ENCODE assay signal across 8 mouse cellular contexts in genomic region chr1:165388716-165389115, GRCm38 (mm10).
DNase-seq lines count a peak whose midpoint lies in the region; ATAC-seq and TF ChIP-seq lines count a peak whose summit lies in the region.

No protein-coding gene starts in this region.

- H3K36me3 ChIP-seq in embryonic facial prominence, embryonic 11.5 days (replicated peaks; ENCODE audit: control insufficient read depth, insufficient read depth, low read depth, low read length) = no peaks in the 10 kb centered on the region
- H3K36me3 ChIP-seq in embryonic facial prominence, embryonic 10.5 days (replicated peaks) = no peaks in the 10 kb centered on the region; the same call in 1 of the 2 replicates
- no peaks in the 10 kb centered on the region; the same call in 1 of the 2 replicates for H3K36me3 ChIP-seq in thymus, adult 2 months (ENCODE audit: control insufficient read depth, insufficient read depth, low read length)

- 79% methylated on average over 5 of the region's 5 CpGs for WGBS in embryonic facial prominence, embryonic 11.5 days
- 79% methylated on average over 5 of the region's 5 CpGs for whole genome bisulfite sequencing in embryonic facial prominence, embryonic 10.5 days
- WGBS in thymus, adult 2 months = 91% methylated on average over 5 of the region's 5 CpGs

- H3K27ac ChIP-seq in embryonic facial prominence, embryonic 11.5 days (replicated peaks; ENCODE audit: low read depth, low read length) = no peak overlapping the region
- H3K27ac ChIP-seq in embryonic facial prominence, embryonic 10.5 days (replicated peaks) = no peak overlapping the region
- H3K27ac ChIP-seq in thymus, adult 2 months (ENCODE audit: control insufficient read depth, insufficient read depth, low read length) = no peak overlapping the region

- no peak overlapping the region for H3K4me2 ChIP-seq in embryonic facial prominence, embryonic 11.5 days (ENCODE audit: low read depth, low read length)

- no peak for TF ChIP-seq POLR2A in thymus, adult 2 months (IDR thresholded peaks at IDR 0.05; ENCODE audit: control insufficient read depth, extremely low read depth, insufficient read depth, low read length, poor library complexity)

- peak; percentile 11 for DNase-seq in embryonic facial prominence, embryonic 11.5 days (ENCODE audit: low spot score)
- no peak for DNase-seq in embryonic facial prominence, embryonic 10.5 days (ENCODE audit: low spot score)
- DNase-seq in thymus, adult 2 months = peak; percentile 7
- DNase-seq in thymus, adult 18-20 months = no peak
- peak; percentile 20 for DNase-seq in induced T-regulatory cell, adult 2 months (ENCODE audit: low read depth)
- peak; percentile 73 for DNase-seq in lung, postnatal 36 days
- DNase-seq in spleen, adult 18-20 months = no peak
- DNase-seq in layer of hippocampus, postnatal 14 days (ENCODE audit: low spot score in 2 of 2) = no peak

- no peaks in the 10 kb centered on the region for H3K4me1 ChIP-seq in embryonic facial prominence, embryonic 11.5 days (ENCODE audit: control insufficient read depth, insufficient read depth, low read length)
- H3K4me1 ChIP-seq in embryonic facial prominence, embryonic 10.5 days = no peaks in the 10 kb centered on the region
- no peaks in the 10 kb centered on the region for H3K4me1 ChIP-seq in thymus, adult 2 months (replicated peaks; ENCODE audit: control insufficient read depth, insufficient read depth, low read length)

- no peak for ATAC-seq in embryonic facial prominence, embryonic 11.5 days (replicated peaks; ENCODE audit: insufficient number of reproducible peaks, low FRiP score, low TSS enrichment, low read depth)

- no peak for TF ChIP-seq CTCF in thymus, adult 2 months (IDR thresholded peaks at IDR 0.05; ENCODE audit: borderline replicate concordance, control insufficient read depth, extremely low read depth, insufficient read depth, low read length, poor library complexity)

- no peaks in the 10 kb centered on the region for H3K27me3 ChIP-seq in embryonic facial prominence, embryonic 11.5 days (ENCODE audit: control insufficient read depth, insufficient read depth, low read length)
- no peaks in the 10 kb centered on the region for H3K27me3 ChIP-seq in embryonic facial prominence, embryonic 10.5 days (replicated peaks; ENCODE audit: low read depth, poor library complexity, severe bottlenecking)
- H3K27me3 ChIP-seq in thymus, adult 2 months (ENCODE audit: control insufficient read depth, insufficient read depth, low read length) = no peaks in the 10 kb centered on the region

- H3K9ac ChIP-seq in embryonic facial prominence, embryonic 11.5 days (replicated peaks; ENCODE audit: low read length) = no peak overlapping the region

- no peaks in the 10 kb centered on the region for H3K9me3 ChIP-seq in embryonic facial prominence, embryonic 11.5 days (replicated peaks; ENCODE audit: control insufficient read depth, low read length)
- no peaks in the 10 kb centered on the region for H3K9me3 ChIP-seq in embryonic facial prominence, embryonic 10.5 days

- H3K4me3 ChIP-seq in embryonic facial prominence, embryonic 11.5 days (ENCODE audit: low read depth, low read length) = no peak overlapping the region
- no peak overlapping the region for H3K4me3 ChIP-seq in embryonic facial prominence, embryonic 10.5 days
- no peak overlapping the region for H3K4me3 ChIP-seq in thymus, adult 2 months (ENCODE audit: control insufficient read depth, insufficient read depth, low read length)

Comparison
In these comparisons a context has a peak if more than half of its experiments do, and no peak if none do; other contexts are left out.
1. DNase-seq: peak in embryonic facial prominence, embryonic 11.5 days (single experiment), thymus, adult 2 months (single experiment), induced T-regulatory cell, adult 2 months (single experiment) and lung, postnatal 36 days (single experiment); none in embryonic facial prominence, embryonic 10.5 days (single experiment), thymus, adult 18-20 months (0 of 2), spleen, adult 18-20 months (0 of 2) and layer of hippocampus, postnatal 14 days (0 of 2).